Mouse (Mus musculus): Measurements from ENCODE around the gene Ncl.

- no peak for TF ChIP-seq MAX (IDR thresholded peaks at IDR 0.05)
- no peak for TF ChIP-seq MYOD1 (IDR thresholded peaks at IDR 0.05; ENCODE audit: control insufficient read depth, insufficient read length, low read depth)
- TF ChIP-seq CTCF (IDR thresholded peaks at IDR 0.05; ENCODE audit: control insufficient read depth, insufficient read depth, insufficient read length): no peak
- no peak for TF ChIP-seq MYOG (IDR thresholded peaks at IDR 0.05; ENCODE audit: control insufficient read depth, extremely low read depth, insufficient read length)
- TF ChIP-seq USF1 (IDR thresholded peaks at IDR 0.05; ENCODE audit: low read depth): no peak
- TF ChIP-seq CEBPB (IDR thresholded peaks at IDR 0.05; ENCODE audit: low read depth): no peak
These were observed 10.4 kb downstream of the Ncl start for GRCm38 (mm10) chr1:86348801-86349200.
